Mouse (Mus musculus) limb, embryonic 13.5 days (tissue): ENCODE results near the gene Was. TPM values are rescaled to one million over a fixed set of nuclear protein-coding genes. Genes with fewer than 3 reads are reported as not detected.

ENCODE experiments used
- ATAC-seq: fragments of 200-750 bp; cut with Nextera tagmentation; 2 replicates; pipeline ENCODE4 v1.8.0; 2017; ENCODE audit warnings: low read depth, moderate number of reproducible peaks, moderate TSS enrichment; ENCODE audit not compliant: low FRiP score
- H3K27ac ChIP-seq: fragments of 300-500 bp; sonication (generic); 2 replicates; pipeline ENCODE4 v1.5.1; 2015; ENCODE audit warnings: inconsistent platforms, mild to moderate bottlenecking, moderate library complexity
- H3K27me3 ChIP-seq: fragments of 300-500 bp; sonication (generic); 2 replicates; pipeline ENCODE4 v1.6.1; 2015; ENCODE audit warnings: mild to moderate bottlenecking, inconsistent platforms
- H3K36me3 ChIP-seq: fragments of 300-500 bp; sonication (generic); 2 replicates; pipeline ENCODE4 v1.6.1; 2015; ENCODE audit warnings: inconsistent platforms, mild to moderate bottlenecking, moderate library complexity
- H3K4me1 ChIP-seq: fragments of 300-500 bp; sonication (generic); 2 replicates; pipeline ENCODE4 v1.6.1; 2015; ENCODE audit warnings: inconsistent platforms
- H3K4me2 ChIP-seq: fragments of 300-500 bp; sonication (generic); replicated peaks from 2 replicates; pipeline ENCODE4 v1.6.1; 2015; ENCODE audit warnings: inconsistent platforms, mild to moderate bottlenecking, moderate library complexity
- H3K4me3 ChIP-seq: fragments of 300-500 bp; sonication (generic); 2 replicates; pipeline ENCODE4 v1.5.1; 2015; ENCODE audit warnings: moderate library complexity, mild to moderate bottlenecking, inconsistent platforms
- H3K9ac ChIP-seq: fragments of 300-500 bp; sonication (generic); 2 replicates; pipeline ENCODE4 v1.6.1; 2015; ENCODE audit warnings: mild to moderate bottlenecking, inconsistent platforms
- H3K9me3 ChIP-seq: fragments of 300-500 bp; sonication (generic); 2 replicates; pipeline ENCODE4 v1.6.1; 2016; ENCODE audit warnings: inconsistent platforms
- WGBS: fragments of 180-500 bp; shearing (Covaris S2); methylation state at CpG from one replicate; pipeline ENCODE4 v1.1.7; 2015; 5-methylcytosine and 5-hydroxymethylcytosine counted together
- polyA plus RNA-seq: library from polyadenylated mRNA; unstranded; fragments of >200 nt; fragmentation: Nextera tagmentation; extraction: Ambion mirVana; gene quantifications from 2 replicates; pipeline ENCODE4 v1.2.1, GENCODE M21; 2015

Was gene
- polyA plus RNA-seq = 0.15 and 0.40 TPM in 2 replicates

GRCm38 (mm10) chrX:8090346-8090953 lies at the start of gene Was:
Gene Was (minus strand): TSS chrX:8090498.
- Histone ChIP-seq H3K36me3 (no peaks in the 10 kb centered on the region), H3K9me3 (no peaks in the 10 kb centered on the region), H3K4me2 (no peak within 1 kb of the TSS), H3K4me1 (no peaks in the 10 kb centered on the region), H3K27me3 (no peaks in the 10 kb centered on the region), H3K27ac (no peak within 1 kb of the TSS), H3K9ac (no peak within 1 kb of the TSS), H3K4me3 (no peak within 1 kb of the TSS)
- ATAC-seq = no peak
- 86% methylated on average over 14 of the region's 14 CpGs for WGBS

GRCm38 (mm10) chrX:8139480-8139879 lies 49.2 kb upstream of the Was start:
- Histone ChIP-seq H3K36me3 (peaks cover 32% of the 10 kb centered on the region), H3K4me1 (peaks cover 13% of the 10 kb centered on the region), H3K4me2 (no peak overlapping the region), H3K27ac (no peak overlapping the region), H3K27me3 (no peaks in the 10 kb centered on the region), H3K9ac (no peak overlapping the region), H3K9me3 (no peaks in the 10 kb centered on the region), H3K4me3 (no peak overlapping the region)
- no peak for ATAC-seq
- 58% methylated on average over 1 of the region's 1 CpGs for WGBS

GRCm38 (mm10) chrX:8135886-8136285 lies 45.6 kb upstream of the Was start:
- Histone ChIP-seq H3K4me3 (no peak overlapping the region), H3K9me3 (no peaks in the 10 kb centered on the region), H3K9ac (no peak overlapping the region), H3K27ac (no peak overlapping the region), H3K4me2 (no peak overlapping the region), H3K27me3 (no peaks in the 10 kb centered on the region), H3K4me1 (no peaks in the 10 kb centered on the region), H3K36me3 (peaks cover 6% of the 10 kb centered on the region; the same call in 1 of the 2 replicates)
- 60% methylated on average over 2 of the region's 2 CpGs for WGBS
- ATAC-seq = no peak

- peaks cover 16% of the 10 kb centered on the region for H3K36me3 ChIP-seq
- H3K4me1 ChIP-seq = no peaks in the 10 kb centered on the region
- 17% methylated on average over 35 of the region's 40 CpGs for whole genome bisulfite sequencing
- H3K9ac ChIP-seq = peak within 1 kb of the TSS; percentile 53; the same call in 1 of the 2 replicates
- no peaks in the 10 kb centered on the region; the same call in 1 of the 2 replicates for H3K9me3 ChIP-seq
- peak within 1 kb of the TSS; percentile 56 for H3K4me3 ChIP-seq
- H3K27ac ChIP-seq = peak within 1 kb of the TSS; percentile 88
- peak; percentile 90 for ATAC-seq
- peak within 1 kb of the TSS; percentile 60 for H3K4me2 ChIP-seq
- no peaks in the 10 kb centered on the region for H3K27me3 ChIP-seq
Measured at GRCm38 (mm10) chrX:8132017-8132976, 42.0 kb upstream of the Was start, which contains the start of gene Wdr13. Gene Wdr13 (minus strand): TSS chrX:8132892.

- Histone ChIP-seq H3K4me2 (peak overlapping the region; percentile 60), H3K9me3 (no peaks in the 10 kb centered on the region; the same call in 1 of the 2 replicates), H3K27me3 (no peaks in the 10 kb centered on the region), H3K9ac (no peak overlapping the region), H3K4me1 (no peaks in the 10 kb centered on the region), H3K4me3 (peak overlapping the region; percentile 56), H3K27ac (no peak overlapping the region), H3K36me3 (peaks cover 16% of the 10 kb centered on the region)
- ATAC-seq = no peak
- 90% methylated on average over 17 of the region's 17 CpGs for WGBS
Measured at GRCm38 (mm10) chrX:8131393-8131792, 41.1 kb upstream of the Was start.

- ATAC-seq = no peak
- Histone ChIP-seq H3K9ac (no peak overlapping the region), H3K4me1 (no peaks in the 10 kb centered on the region), H3K4me3 (no peak overlapping the region), H3K4me2 (no peak overlapping the region), H3K36me3 (peaks cover 25% of the 10 kb centered on the region), H3K27me3 (no peaks in the 10 kb centered on the region), H3K27ac (no peak overlapping the region), H3K9me3 (no peaks in the 10 kb centered on the region; the same call in 1 of the 2 replicates)
- WGBS = 81% methylated on average over 7 of the region's 7 CpGs
Measured at GRCm38 (mm10) chrX:8125235-8125634, 34.9 kb upstream of the Was start.

GRCm38 (mm10) chrX:8123821-8124470 lies 33.6 kb upstream of the Was start:
- H3K9ac ChIP-seq = no peak overlapping the region
- no peak for ATAC-seq
- peaks cover 24% of the 10 kb centered on the region for H3K36me3 ChIP-seq
- WGBS = 81% methylated on average over 6 of the region's 6 CpGs
- H3K27ac ChIP-seq = no peak overlapping the region
- H3K9me3 ChIP-seq = no peaks in the 10 kb centered on the region; the same call in 1 of the 2 replicates
- H3K4me1 ChIP-seq = no peaks in the 10 kb centered on the region
- H3K4me2 ChIP-seq = no peak overlapping the region
- H3K4me3 ChIP-seq = no peak overlapping the region
- H3K27me3 ChIP-seq = no peaks in the 10 kb centered on the region

GRCm38 (mm10) chrX:8117264-8117663 lies 27.0 kb upstream of the Was start:
- no peaks in the 10 kb centered on the region for H3K36me3 ChIP-seq
- H3K27ac ChIP-seq = no peak overlapping the region
- no peak overlapping the region for H3K4me3 ChIP-seq
- no peaks in the 10 kb centered on the region for H3K27me3 ChIP-seq
- no peaks in the 10 kb centered on the region for H3K4me1 ChIP-seq
- H3K9ac ChIP-seq = no peak overlapping the region
- ATAC-seq = no peak
- no peaks in the 10 kb centered on the region for H3K9me3 ChIP-seq
- H3K4me2 ChIP-seq = no peak overlapping the region

- no peak for ATAC-seq
- 71% methylated on average over 4 of the region's 4 CpGs for WGBS
- no peaks in the 10 kb centered on the region for H3K36me3 ChIP-seq
- no peaks in the 10 kb centered on the region for H3K4me1 ChIP-seq
- H3K9ac ChIP-seq = no peak overlapping the region
- no peaks in the 10 kb centered on the region for H3K9me3 ChIP-seq
- H3K4me2 ChIP-seq = no peak overlapping the region
- H3K27ac ChIP-seq = no peak overlapping the region
- no peak overlapping the region for H3K4me3 ChIP-seq
- H3K27me3 ChIP-seq = no peaks in the 10 kb centered on the region
Measured at GRCm38 (mm10) chrX:8115275-8115674, 25.0 kb upstream of the Was start.

- no peaks in the 10 kb centered on the region for H3K9me3 ChIP-seq
- H3K9ac ChIP-seq = no peak overlapping the region
- H3K36me3 ChIP-seq = no peaks in the 10 kb centered on the region
- H3K4me1 ChIP-seq = 0 out of 2 replicates have a peak, but pooled peaks cover 5% of the 10 kb centered on the region
- H3K27ac ChIP-seq = no peak overlapping the region
- no peaks in the 10 kb centered on the region for H3K27me3 ChIP-seq
- H3K4me3 ChIP-seq = no peak overlapping the region
- whole genome bisulfite sequencing = 93% methylated on average over 3 of the region's 3 CpGs
- H3K4me2 ChIP-seq = no peak overlapping the region
- ATAC-seq = no peak
Measured at GRCm38 (mm10) chrX:8105019-8105418, 14.7 kb upstream of the Was start.

- no peaks in the 10 kb centered on the region for H3K36me3 ChIP-seq
- ATAC-seq = no peak
- H3K4me3 ChIP-seq = no peak overlapping the region
- no peak overlapping the region for H3K9ac ChIP-seq
- no peaks in the 10 kb centered on the region for H3K9me3 ChIP-seq
- H3K4me2 ChIP-seq = no peak overlapping the region
- 63% methylated on average over 7 of the region's 7 CpGs for WGBS
- H3K27me3 ChIP-seq = no peaks in the 10 kb centered on the region
- H3K4me1 ChIP-seq = 0 out of 2 replicates have a peak, but pooled peaks cover 5% of the 10 kb centered on the region
- H3K27ac ChIP-seq = no peak overlapping the region
Measured at GRCm38 (mm10) chrX:8102213-8102668, 11.9 kb upstream of the Was start.

- H3K9ac ChIP-seq = no peak overlapping the region
- H3K36me3 ChIP-seq = no peaks in the 10 kb centered on the region
- 19% methylated on average over 3 of the region's 3 CpGs for WGBS
- H3K4me1 ChIP-seq = 0 out of 2 replicates have a peak, but pooled peaks cover 5% of the 10 kb centered on the region
- H3K27me3 ChIP-seq = no peaks in the 10 kb centered on the region
- no peak overlapping the region for H3K4me3 ChIP-seq
- ATAC-seq = no peak; the same call in 1 of the 2 replicates
- no peaks in the 10 kb centered on the region for H3K9me3 ChIP-seq
- H3K27ac ChIP-seq = no peak overlapping the region
- H3K4me2 ChIP-seq = no peak overlapping the region
Measured at GRCm38 (mm10) chrX:8101017-8101416, 10.7 kb upstream of the Was start.
